Mouse (Mus musculus): ENCODE measurements around the gene Nhlh1. TPM values are rescaled to one million over a fixed set of nuclear protein-coding genes. Genes with fewer than 3 reads are reported as not detected.
A peak's percentile ranks its signal among the peaks of the same experiment; 100 is the strongest.

Gene Nhlh1
- polyA plus RNA-seq, 2 experiments = not detected

DNA sequence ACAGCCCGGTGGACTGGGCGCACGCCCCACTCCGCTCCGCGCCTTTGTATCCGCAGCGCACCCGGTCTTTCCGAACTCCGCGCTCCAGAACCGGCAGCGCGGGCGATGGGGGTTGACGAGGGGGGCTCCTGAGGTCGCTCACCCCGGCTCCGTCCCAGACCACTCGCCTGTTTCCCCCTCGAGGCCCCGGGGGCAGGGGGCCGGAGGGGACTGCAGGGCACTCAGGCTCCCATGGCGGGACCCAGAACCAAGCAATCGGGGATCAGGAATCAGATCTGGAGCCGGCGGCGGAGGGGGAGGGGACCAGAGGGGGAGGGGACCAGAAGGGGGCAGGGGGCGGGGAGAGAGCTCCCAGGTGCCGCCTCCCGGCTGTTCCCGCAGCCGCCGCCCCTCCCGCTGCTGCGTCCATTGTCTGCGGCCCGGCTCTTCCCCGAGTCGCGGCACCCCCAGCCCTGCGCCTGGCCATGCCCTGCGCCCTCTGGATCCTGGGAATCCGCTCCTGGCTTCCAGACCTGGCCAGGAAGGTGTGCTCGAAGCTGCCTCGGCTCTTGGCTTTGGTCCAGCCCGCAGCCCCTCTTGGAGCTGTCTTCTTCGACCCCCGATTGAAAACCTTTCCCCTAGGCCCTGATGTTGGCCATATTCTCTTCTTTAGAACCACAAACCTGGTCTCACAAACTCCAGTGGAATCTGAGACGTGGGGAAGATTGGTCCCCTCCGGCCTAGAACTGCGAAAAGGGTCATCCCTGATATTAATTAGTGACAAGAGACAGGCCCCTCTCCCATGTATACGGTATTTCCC is 30.2 kb downstream of the Nhlh1 start:
- Histone ChIP-seq H3K9me3 (ENCODE audit: control insufficient read depth, low read length) (no peaks in the 10 kb centered on the region), H3K9ac (replicated peaks) (peak overlapping the region; percentile 39), H3K4me3 (ENCODE audit: insufficient read depth in 1 of 2, low read depth in 2 of 2, low read length in 2 of 2) (peak overlapping the region; percentile 54 to 63), H3K27me3 (ENCODE audit: control insufficient read depth, insufficient read depth, low read length) (no peaks in the 10 kb centered on the region; the same call in 1 of the 2 replicates), H3K4me2 (ENCODE audit: low read depth) (peak overlapping the region; percentile 63), H3K36me3 (replicated peaks; ENCODE audit: control insufficient read depth, insufficient read depth, low read depth) (no peaks in the 10 kb centered on the region), H3K4me1 (replicated peaks; ENCODE audit: control insufficient read depth in 2 of 2, insufficient read depth in 2 of 2, low read length in 1 of 2) (peaks cover 0 to 7% of the 10 kb centered on the region in 2 experiments; a peak in 2 of 4 replicates), H3K27ac (no peak overlapping the region)
- DNase-seq (ENCODE audit: low read depth in 3 of 3, low spot score in 3 of 3) (peak; percentile 29 to 41 (median 31)), ATAC-seq (ENCODE audit: insufficient read depth) (peak; percentile 82)
- WGBS (ENCODE audit: insufficient replicate concordance) = 2% methylated on average over 46 of the region's 54 CpGs
- TF ChIP-seq CTCF (IDR thresholded peaks at IDR 0.05; ENCODE audit: low read depth) = no peak

DNA sequence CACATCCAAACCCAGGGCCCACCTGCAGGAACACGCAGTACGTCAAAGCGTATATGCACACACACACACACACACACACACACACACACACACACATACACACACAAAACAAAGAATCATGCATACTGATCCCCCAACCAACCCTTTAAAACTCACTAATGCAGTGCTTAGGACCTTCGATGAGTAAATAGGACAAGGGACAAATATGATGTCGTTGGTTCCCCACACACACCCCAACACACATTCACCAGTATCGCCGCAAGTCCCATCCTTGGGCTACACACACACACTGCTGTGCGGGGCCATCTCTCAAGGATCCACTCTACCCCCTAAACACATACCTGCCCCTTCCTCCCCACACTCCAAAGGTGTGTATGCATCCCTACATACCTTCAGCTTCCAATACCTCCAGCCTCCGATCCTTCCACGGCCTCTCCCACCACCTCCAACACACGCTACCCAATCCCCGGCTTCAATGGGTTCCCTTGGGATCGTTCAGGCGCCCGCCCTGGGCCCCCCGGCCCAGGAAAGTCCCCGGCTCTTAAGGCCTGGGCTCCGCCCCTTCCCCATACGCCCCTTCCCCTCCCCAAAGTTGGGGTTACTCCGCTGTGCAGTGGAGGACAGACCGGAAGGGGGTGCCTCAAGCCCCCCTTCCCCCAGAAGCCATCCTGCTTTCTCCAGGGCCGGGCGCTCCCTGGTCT is 31.0 kb downstream of the Nhlh1 start:
- H3K4me1 ChIP-seq (replicated peaks; ENCODE audit: control insufficient read depth in 2 of 2, insufficient read depth in 2 of 2, low read length in 1 of 2) = peaks cover 0 to 7% of the 10 kb centered on the region in 2 experiments; a peak in 2 of 4 replicates
- peak; percentile 16; the same call in 1 of the 2 replicates for ATAC-seq (ENCODE audit: insufficient read depth)
- WGBS (ENCODE audit: insufficient replicate concordance) = 15% methylated on average over 23 of the region's 23 CpGs
- H3K27me3 ChIP-seq (ENCODE audit: control insufficient read depth, insufficient read depth, low read length) = no peaks in the 10 kb centered on the region; the same call in 1 of the 2 replicates
- H3K4me3 ChIP-seq (ENCODE audit: insufficient read depth in 1 of 2, low read depth in 2 of 2, low read length in 2 of 2) = peak overlapping the region; percentile 54 to 63
- H3K4me2 ChIP-seq (ENCODE audit: low read depth) = peak overlapping the region; percentile 63
- DNase-seq (ENCODE audit: low read depth in 3 of 3, low spot score in 3 of 3) = no peak
- H3K9me3 ChIP-seq (ENCODE audit: control insufficient read depth, low read length) = no peaks in the 10 kb centered on the region
- no peak for TF ChIP-seq CTCF (IDR thresholded peaks at IDR 0.05; ENCODE audit: low read depth)
- TF ChIP-seq EP300 (IDR thresholded peaks at IDR 0.05; ENCODE audit: low read depth) = no peak
- H3K27ac ChIP-seq = no peak overlapping the region
- no peaks in the 10 kb centered on the region for H3K36me3 ChIP-seq (replicated peaks; ENCODE audit: control insufficient read depth, insufficient read depth, low read depth)
- no peak overlapping the region for H3K9ac ChIP-seq (replicated peaks)

DNA sequence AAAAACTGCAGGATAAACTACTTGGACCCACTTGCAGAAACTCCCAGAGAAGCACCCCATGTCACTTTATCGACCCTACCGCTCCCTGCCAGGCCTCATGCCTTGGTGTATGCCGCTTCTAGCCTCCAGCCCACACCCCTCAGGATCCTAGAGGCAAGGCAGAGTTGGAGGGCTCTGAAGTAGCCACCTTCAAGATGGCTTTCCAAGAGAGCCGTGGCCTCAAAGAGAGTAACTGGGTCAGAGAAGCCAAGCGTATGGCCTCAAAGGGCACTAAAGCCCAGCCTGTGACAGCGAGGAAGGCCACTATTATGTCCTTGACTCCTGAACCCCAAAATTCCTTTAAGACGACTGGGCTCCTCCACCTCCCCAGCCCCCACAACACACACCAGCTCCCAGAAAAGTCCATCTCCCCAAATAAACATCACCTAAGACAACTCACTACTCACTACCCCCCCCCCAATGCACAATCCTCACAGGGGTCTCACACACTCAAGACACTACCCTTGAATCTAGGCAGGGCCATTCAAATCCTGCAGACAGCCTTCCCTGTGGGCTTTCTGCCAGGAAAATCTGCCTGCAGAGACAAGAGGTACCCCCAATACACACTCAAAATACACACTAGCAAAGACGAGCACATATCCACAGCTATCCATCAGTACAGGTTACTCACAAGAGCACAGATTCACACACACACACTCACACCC is 32.0 kb downstream of the Nhlh1 start:
- WGBS (ENCODE audit: insufficient replicate concordance) = 64% methylated on average over 8 of the region's 8 CpGs
- no peak for DNase-seq (ENCODE audit: low read depth in 3 of 3, low spot score in 3 of 3)
- TF ChIP-seq EP300 (IDR thresholded peaks at IDR 0.05; ENCODE audit: low read depth) (no peak), CTCF (IDR thresholded peaks at IDR 0.05; ENCODE audit: low read depth) (no peak)
- H3K27me3 ChIP-seq (ENCODE audit: control insufficient read depth, insufficient read depth, low read length) = no peaks in the 10 kb centered on the region; the same call in 1 of the 2 replicates
- H3K27ac ChIP-seq = no peak overlapping the region
- peaks cover 0 to 7% of the 10 kb centered on the region in 2 experiments; a peak in 2 of 4 replicates for H3K4me1 ChIP-seq (replicated peaks; ENCODE audit: control insufficient read depth in 2 of 2, insufficient read depth in 2 of 2, low read length in 1 of 2)
- no peak overlapping the region for H3K4me3 ChIP-seq (ENCODE audit: insufficient read depth in 1 of 2, low read depth in 2 of 2, low read length in 2 of 2)
- H3K9me3 ChIP-seq (ENCODE audit: control insufficient read depth, low read length) = no peaks in the 10 kb centered on the region
- no peak overlapping the region for H3K4me2 ChIP-seq (ENCODE audit: low read depth)
- ATAC-seq (ENCODE audit: insufficient read depth) = no peak
- H3K9ac ChIP-seq (replicated peaks) = no peak overlapping the region
- H3K36me3 ChIP-seq (replicated peaks; ENCODE audit: control insufficient read depth, insufficient read depth, low read depth) = no peaks in the 10 kb centered on the region

DNA sequence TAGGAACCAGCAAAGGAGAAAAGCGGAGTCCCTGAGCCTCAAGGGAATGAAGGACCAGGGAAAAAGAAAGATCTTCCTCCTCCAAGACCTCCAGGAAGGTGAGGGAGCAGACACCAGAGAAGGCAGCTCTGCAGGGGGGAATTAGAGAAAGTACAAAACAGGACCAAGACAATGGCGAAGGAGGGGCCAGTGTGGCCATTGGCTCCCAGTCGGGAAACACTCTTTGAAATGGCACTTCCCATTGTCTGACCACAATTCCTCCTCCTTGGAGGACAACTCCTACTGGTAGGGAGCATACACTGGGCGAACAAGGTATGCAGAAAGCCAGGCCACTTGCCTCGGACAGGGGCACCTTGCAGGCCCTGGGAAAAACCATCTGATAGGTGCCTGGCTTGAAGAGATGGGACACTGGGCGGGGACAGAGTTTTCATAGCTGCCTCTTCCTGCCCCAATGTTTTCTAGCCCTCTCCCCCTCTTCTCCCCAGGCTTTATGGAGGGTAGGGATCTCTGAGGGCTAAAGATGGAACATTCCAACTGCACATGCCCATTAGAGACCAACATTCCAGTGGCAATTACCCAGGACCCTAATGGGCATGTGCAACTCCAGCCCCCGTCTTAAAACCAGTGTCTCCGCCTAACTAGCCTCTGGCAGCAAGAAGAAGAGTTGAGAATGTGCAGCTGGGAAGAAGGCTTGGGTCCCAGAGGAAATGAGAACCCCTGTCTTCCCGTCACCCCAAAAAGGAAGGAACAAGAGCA is 33.1 kb downstream of the Nhlh1 start:
- H3K36me3 ChIP-seq (replicated peaks; ENCODE audit: control insufficient read depth, insufficient read depth, low read depth) = no peaks in the 10 kb centered on the region
- no peak for DNase-seq (ENCODE audit: low read depth in 3 of 3, low spot score in 3 of 3)
- H3K27me3 ChIP-seq (ENCODE audit: control insufficient read depth, insufficient read depth, low read length) = no peaks in the 10 kb centered on the region; the same call in 1 of the 2 replicates
- no peaks in the 10 kb centered on the region for H3K9me3 ChIP-seq (ENCODE audit: control insufficient read depth, low read length)
- no peak for ATAC-seq (ENCODE audit: insufficient read depth)
- peaks cover 0 to 7% of the 10 kb centered on the region in 2 experiments; a peak in 2 of 4 replicates for H3K4me1 ChIP-seq (replicated peaks; ENCODE audit: control insufficient read depth in 2 of 2, insufficient read depth in 2 of 2, low read length in 1 of 2)
- TF ChIP-seq CTCF (IDR thresholded peaks at IDR 0.05; ENCODE audit: low read depth) (no peak), EP300 (IDR thresholded peaks at IDR 0.05; ENCODE audit: low read depth) (no peak)
- 46% methylated on average over 9 of the region's 9 CpGs for WGBS (ENCODE audit: insufficient replicate concordance)
- no peak overlapping the region for H3K4me2 ChIP-seq (ENCODE audit: low read depth)
- no peak overlapping the region for H3K4me3 ChIP-seq (ENCODE audit: insufficient read depth in 1 of 2, low read depth in 2 of 2, low read length in 2 of 2)
- no peak overlapping the region for H3K27ac ChIP-seq
- H3K9ac ChIP-seq (replicated peaks) = no peak overlapping the region

Data from liver, embryonic 14.5 days (tissue).